Mouse (Mus musculus) stomach, embryonic 15.5 days (tissue): ENCODE data around the gene Rpia. TPM values are rescaled to one million over a fixed set of nuclear protein-coding genes. Genes with fewer than 3 reads are reported as not detected.

Experiments
- ATAC-seq: fragments of 200-750 bp; cut with Nextera tagmentation; 2 replicates; pipeline ENCODE4 v1.8.0; 2017; ENCODE audit warnings: low read depth, moderate number of reproducible peaks, moderate TSS enrichment; ENCODE audit not compliant: insufficient read depth, low FRiP score
- H3K27ac ChIP-seq: fragments of 300-500 bp; sonication (generic); 2 replicates; pipeline ENCODE4 v1.5.1; 2015; ENCODE audit warnings: mild to moderate bottlenecking, inconsistent platforms
- H3K27me3 ChIP-seq: fragments of 300-500 bp; sonication (generic); replicated peaks from 2 replicates; pipeline ENCODE4 v1.6.1; 2015; ENCODE audit warnings: inconsistent platforms
- H3K36me3 ChIP-seq: fragments of 300-500 bp; sonication (generic); 2 replicates; pipeline ENCODE4 v1.6.1; 2015; ENCODE audit warnings: inconsistent platforms
- H3K4me1 ChIP-seq: fragments of 300-500 bp; sonication (generic); 2 replicates; pipeline ENCODE4 v1.6.1; 2015; ENCODE audit warnings: inconsistent platforms
- H3K4me2 ChIP-seq: fragments of 300-500 bp; sonication (generic); 2 replicates; pipeline ENCODE4 v1.6.1; 2015; ENCODE audit warnings: mild to moderate bottlenecking, inconsistent platforms
- H3K4me3 ChIP-seq: fragments of 300-500 bp; sonication (generic); replicated peaks from 2 replicates; pipeline ENCODE4 v1.5.1; 2015; ENCODE audit warnings: inconsistent platforms
- H3K9ac ChIP-seq: fragments of 300-500 bp; sonication (generic); 2 replicates; pipeline ENCODE4 v1.6.1; 2015; ENCODE audit warnings: inconsistent platforms
- H3K9me3 ChIP-seq: fragments of 300-500 bp; sonication (generic); 2 replicates; pipeline ENCODE4 v1.6.1; 2016; ENCODE audit warnings: inconsistent platforms
- WGBS: fragments of 180-500 bp; shearing (Covaris S2); methylation state at CpG from one replicate; pipeline ENCODE4 v1.1.7; 2015; 5-methylcytosine and 5-hydroxymethylcytosine counted together
- polyA plus RNA-seq: library from polyadenylated mRNA; unstranded; fragments of >200 nt; fragmentation: Nextera tagmentation; extraction: Ambion mirVana; gene quantifications from 2 replicates; pipeline ENCODE4 v1.2.1, GENCODE M21; 2015

Gene Rpia
- polyA plus RNA-seq, 1 experiment from 2014 or later = 4.7 TPM

DNA sequence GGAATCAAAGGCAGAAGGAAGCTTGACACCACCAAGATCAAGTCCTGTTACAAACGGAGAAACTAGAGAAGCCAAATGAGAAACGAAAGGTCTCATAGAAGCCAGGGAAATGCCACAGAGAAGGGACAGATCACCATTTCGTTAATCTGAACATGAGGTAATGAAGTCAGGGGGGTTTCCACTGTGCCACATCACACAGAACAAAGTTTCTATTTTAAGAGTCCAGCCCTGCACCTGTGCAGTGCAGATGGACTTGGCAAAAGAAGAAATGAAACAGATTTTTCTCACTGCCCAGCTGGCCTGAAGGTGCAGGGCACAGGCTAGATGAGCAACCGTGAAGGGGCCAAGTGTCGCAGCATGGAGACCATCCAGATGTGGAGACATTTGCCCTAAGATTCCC lies 48.1 kb downstream of the Rpia start:
- Histone ChIP-seq H3K4me1 (no peaks in the 10 kb centered on the region), H3K9ac (no peak overlapping the region), H3K9me3 (no peaks in the 10 kb centered on the region), H3K4me3 (no peak overlapping the region), H3K36me3 (no peaks in the 10 kb centered on the region), H3K4me2 (no peak overlapping the region), H3K27ac (no peak overlapping the region), H3K27me3 (no peaks in the 10 kb centered on the region)
- WGBS = 76% methylated on average over 5 of the region's 5 CpGs
- no peak for ATAC-seq

DNA sequence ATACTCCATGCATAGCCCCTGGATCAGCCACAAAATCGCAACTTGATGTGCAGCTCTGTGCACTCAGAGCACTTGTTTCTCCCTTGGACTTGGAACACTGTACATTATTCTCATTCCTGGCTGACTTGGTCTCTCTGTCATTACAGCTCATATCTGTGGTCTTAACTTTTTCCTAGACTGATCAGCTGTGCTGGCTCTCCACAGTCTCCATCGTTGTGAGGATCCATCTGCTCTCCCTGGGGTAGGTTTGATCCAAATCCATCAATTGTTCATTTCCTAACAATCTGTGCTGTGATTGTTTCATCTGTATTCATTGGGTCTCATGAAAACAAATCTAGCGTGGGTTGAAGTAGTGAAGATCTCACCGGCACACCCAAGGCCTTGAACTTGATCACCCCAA lies 49.2 kb downstream of the Rpia start:
- 84% methylated on average over 4 of the region's 4 CpGs for WGBS
- Histone ChIP-seq H3K9ac (no peak overlapping the region), H3K4me1 (no peaks in the 10 kb centered on the region), H3K4me3 (no peak overlapping the region), H3K36me3 (no peaks in the 10 kb centered on the region), H3K27me3 (no peaks in the 10 kb centered on the region), H3K27ac (no peak overlapping the region), H3K4me2 (no peak overlapping the region), H3K9me3 (no peaks in the 10 kb centered on the region)
- ATAC-seq = no peak

DNA sequence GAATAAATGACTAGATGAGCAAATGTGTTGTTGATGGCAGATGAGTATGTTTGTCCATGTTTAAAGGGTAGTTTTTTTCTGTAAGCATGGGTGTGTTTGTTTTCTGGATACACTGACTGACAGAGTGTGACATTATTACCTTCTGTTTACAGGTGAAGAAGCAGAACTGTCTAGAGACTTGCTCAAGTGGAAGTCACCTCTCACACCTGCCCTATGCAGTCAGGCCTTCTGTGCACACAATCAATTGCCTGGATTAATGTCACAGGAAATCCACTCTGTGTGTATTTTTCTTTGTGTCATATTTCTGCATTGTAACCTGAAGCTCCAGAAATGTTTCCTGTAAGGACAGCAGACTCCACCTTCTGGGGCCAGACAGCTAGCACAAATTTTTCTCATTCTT lies 51.5 kb downstream of the Rpia start:
- Histone ChIP-seq H3K4me3 (no peak overlapping the region), H3K9ac (no peak overlapping the region), H3K4me2 (no peak overlapping the region), H3K36me3 (no peaks in the 10 kb centered on the region), H3K27ac (no peak overlapping the region), H3K9me3 (no peaks in the 10 kb centered on the region), H3K27me3 (no peaks in the 10 kb centered on the region), H3K4me1 (no peaks in the 10 kb centered on the region)
- ATAC-seq = no peak

DNA sequence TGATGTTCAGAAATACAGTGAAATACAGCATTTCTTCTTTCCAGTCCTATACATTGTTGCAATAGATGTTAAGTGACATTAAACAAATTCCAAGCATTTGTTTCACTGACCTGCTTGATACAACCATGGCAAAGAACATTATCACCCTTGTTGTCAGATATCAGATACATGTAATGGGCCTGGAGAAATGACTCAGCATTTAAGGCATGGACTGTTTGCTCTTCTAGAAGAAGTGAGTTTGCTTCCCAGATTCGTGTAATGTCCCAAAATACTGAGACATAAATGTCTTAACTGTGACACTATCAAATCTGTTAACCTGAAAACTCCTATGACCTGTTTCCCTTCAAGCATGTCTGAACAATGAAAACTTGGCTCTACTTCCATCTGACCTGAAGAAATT lies 52.6 kb downstream of the Rpia start:
- ATAC-seq = no peak
- 56% methylated on average over 1 of the region's 1 CpGs for WGBS
- no peak overlapping the region for H3K27ac ChIP-seq
- no peaks in the 10 kb centered on the region for H3K9me3 ChIP-seq
- H3K4me2 ChIP-seq = no peak overlapping the region
- no peaks in the 10 kb centered on the region for H3K36me3 ChIP-seq
- no peaks in the 10 kb centered on the region for H3K27me3 ChIP-seq
- H3K9ac ChIP-seq = no peak overlapping the region
- H3K4me3 ChIP-seq = no peak overlapping the region
- H3K4me1 ChIP-seq = no peaks in the 10 kb centered on the region

DNA sequence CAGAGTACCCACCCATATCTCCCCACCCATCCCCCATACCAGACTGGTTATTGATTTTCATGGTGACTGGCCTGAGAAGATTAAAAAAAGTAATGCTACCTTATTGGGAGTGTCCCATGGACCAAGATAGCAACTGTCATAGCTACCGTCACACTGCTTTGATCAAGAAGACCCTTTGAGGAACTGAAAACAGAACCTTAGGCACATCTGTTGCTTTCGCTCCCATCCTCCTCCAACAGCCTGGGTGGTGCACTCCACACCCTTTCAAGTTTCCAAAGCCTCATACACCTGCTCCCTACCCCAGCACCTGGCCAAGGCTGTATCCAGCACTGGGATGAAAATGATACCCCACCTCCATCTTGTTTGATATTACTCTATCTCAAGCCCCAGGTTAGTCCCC lies 56.5 kb downstream of the Rpia start:
- no peaks in the 10 kb centered on the region for H3K9me3 ChIP-seq
- H3K27me3 ChIP-seq = no peaks in the 10 kb centered on the region
- no peaks in the 10 kb centered on the region for H3K4me1 ChIP-seq
- no peak overlapping the region for H3K4me2 ChIP-seq
- 86% methylated on average over 2 of the region's 2 CpGs for WGBS
- ATAC-seq = no peak
- H3K4me3 ChIP-seq = no peak overlapping the region
- H3K27ac ChIP-seq = no peak overlapping the region
- no peaks in the 10 kb centered on the region for H3K36me3 ChIP-seq
- H3K9ac ChIP-seq = no peak overlapping the region

DNA sequence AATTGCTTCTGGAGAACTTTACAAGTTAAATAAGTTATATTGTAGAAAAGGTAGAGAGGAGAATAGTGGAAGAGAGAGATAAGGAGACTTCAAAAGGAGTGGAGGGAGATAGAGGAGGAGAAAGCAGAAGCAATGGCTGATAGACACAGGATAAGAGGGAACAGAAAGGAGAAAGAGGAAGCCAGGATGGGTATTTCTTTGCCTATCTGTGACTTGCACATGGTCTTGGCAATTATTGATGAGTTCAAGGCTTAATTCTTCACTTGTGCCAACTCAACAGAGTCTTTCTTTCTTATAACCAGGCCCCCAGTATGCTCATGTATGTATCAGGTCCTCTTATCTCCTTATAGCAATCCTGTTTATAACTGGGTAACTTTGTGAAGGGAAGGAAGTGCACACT lies 61.2 kb downstream of the Rpia start:
- no peak overlapping the region for H3K27ac ChIP-seq
- H3K4me2 ChIP-seq = no peak overlapping the region
- no peak overlapping the region for H3K9ac ChIP-seq
- no peak overlapping the region for H3K4me3 ChIP-seq
- no peaks in the 10 kb centered on the region for H3K27me3 ChIP-seq
- H3K9me3 ChIP-seq = no peaks in the 10 kb centered on the region
- H3K36me3 ChIP-seq = no peaks in the 10 kb centered on the region
- ATAC-seq = peak; percentile 86; the same call in 1 of the 2 replicates
- H3K4me1 ChIP-seq = no peaks in the 10 kb centered on the region

DNA sequence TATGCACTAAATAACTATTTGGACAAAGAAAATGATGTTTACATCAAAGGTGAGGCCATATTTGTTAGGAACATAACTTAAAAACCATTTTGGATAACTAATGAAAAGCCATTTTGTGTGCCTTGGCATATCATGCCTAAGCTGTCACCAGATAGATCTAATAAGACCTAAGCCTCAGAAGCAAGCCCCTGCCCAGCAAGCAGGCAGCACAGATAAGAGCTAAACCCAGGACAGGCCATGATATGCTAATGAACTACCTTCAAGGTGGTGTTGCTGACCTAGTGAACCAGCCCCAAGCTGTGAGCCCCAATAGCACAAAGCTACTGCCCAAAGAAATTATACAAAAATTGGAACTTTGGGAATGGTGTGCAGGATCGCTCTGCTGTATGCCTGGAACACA lies 62.9 kb downstream of the Rpia start:
- Histone ChIP-seq H3K4me2 (no peak overlapping the region), H3K36me3 (no peaks in the 10 kb centered on the region), H3K27ac (no peak overlapping the region), H3K9me3 (no peaks in the 10 kb centered on the region), H3K27me3 (no peaks in the 10 kb centered on the region), H3K4me3 (no peak overlapping the region), H3K9ac (no peak overlapping the region), H3K4me1 (no peaks in the 10 kb centered on the region)
- 85% methylated on average over 1 of the region's 1 CpGs for WGBS
- ATAC-seq = peak; percentile 77; the same call in 1 of the 2 replicates

DNA sequence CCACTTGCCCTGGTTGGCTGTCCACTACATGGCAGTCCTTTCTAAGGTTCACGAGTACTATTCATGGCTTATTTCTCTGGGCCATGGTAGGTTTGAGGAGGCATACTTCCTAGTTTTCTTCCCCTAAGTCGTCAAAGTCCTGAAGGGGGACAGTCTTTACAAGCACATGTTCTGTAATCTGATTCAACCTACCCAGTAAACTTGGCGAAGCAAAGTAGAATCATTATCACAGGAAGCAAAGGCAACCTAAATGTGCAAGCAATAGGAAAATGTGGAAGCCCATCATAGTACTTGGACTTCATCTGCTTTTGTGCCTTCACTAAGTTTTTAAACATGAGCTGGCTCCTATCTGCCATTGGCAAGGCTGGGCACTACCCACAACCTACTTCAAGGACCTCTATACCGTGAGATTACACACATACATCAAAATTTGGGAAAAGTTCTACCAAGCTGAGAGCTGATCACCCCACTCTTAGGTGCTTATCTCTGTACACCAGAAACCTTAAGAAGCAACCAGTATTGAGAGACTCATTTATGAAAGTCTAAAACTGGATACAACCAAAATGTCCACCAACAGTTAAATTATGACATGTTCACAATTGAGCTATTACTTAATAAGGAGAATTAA lies 64.8 kb downstream of the Rpia start:
- Histone ChIP-seq H3K4me2 (no peak overlapping the region), H3K27me3 (no peaks in the 10 kb centered on the region), H3K4me1 (no peaks in the 10 kb centered on the region), H3K36me3 (no peaks in the 10 kb centered on the region), H3K9ac (no peak overlapping the region), H3K9me3 (no peaks in the 10 kb centered on the region), H3K4me3 (no peak overlapping the region), H3K27ac (no peak overlapping the region)
- ATAC-seq = peak; percentile 75; the same call in 1 of the 2 replicates
- 71% methylated on average over 4 of the region's 4 CpGs for WGBS

DNA sequence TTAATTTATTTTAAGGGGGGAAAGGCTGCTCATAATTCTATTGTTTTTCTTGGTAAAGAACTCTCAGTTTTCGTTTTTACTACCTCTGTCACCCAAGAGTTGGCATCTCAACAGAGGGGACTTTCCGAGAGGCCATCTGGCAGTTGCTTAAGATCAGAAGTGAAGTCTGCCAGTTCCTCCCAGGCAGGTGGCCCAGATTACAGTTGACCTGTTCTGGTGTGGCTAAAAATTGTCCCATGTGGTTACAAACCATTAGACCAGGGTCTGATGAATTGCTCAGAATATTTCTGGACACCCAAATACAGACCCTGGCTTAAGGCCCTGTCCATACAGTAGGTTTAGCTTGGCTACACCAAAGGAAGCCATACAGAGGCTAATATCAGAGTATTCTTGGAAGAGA lies 66.4 kb downstream of the Rpia start:
- Histone ChIP-seq H3K36me3 (no peaks in the 10 kb centered on the region), H3K9ac (no peak overlapping the region), H3K4me2 (no peak overlapping the region), H3K27me3 (no peaks in the 10 kb centered on the region), H3K27ac (no peak overlapping the region), H3K4me1 (no peaks in the 10 kb centered on the region), H3K9me3 (no peaks in the 10 kb centered on the region), H3K4me3 (no peak overlapping the region)
- WGBS = 58% methylated on average over 2 of the region's 2 CpGs
- no peak for ATAC-seq

DNA sequence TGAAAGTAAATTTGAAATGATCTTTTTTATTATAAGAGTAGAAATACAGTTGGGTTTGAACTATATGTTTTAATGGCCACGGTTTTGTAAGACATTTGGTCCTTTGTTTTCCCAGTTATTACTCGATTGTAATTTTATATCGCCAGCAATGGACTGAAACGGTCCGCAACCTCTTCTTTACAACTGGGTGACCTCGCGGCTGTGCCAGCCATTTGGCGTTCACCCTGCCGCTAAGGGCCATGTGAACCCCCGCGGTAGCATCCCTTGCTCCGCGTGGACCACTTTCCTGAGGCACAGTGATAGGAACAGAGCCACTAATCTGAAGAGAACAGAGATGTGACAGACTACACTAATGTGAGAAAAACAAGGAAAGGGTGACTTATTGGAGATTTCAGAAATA lies 67.3 kb downstream of the Rpia start:
- WGBS = 94% methylated on average over 13 of the region's 13 CpGs
- no peaks in the 10 kb centered on the region for H3K4me1 ChIP-seq
- H3K4me2 ChIP-seq = no peak overlapping the region
- H3K27me3 ChIP-seq = no peaks in the 10 kb centered on the region
- H3K27ac ChIP-seq = no peak overlapping the region
- ATAC-seq = no peak
- H3K36me3 ChIP-seq = no peaks in the 10 kb centered on the region
- H3K4me3 ChIP-seq = no peak overlapping the region
- H3K9ac ChIP-seq = no peak overlapping the region
- H3K9me3 ChIP-seq = no peaks in the 10 kb centered on the region

DNA sequence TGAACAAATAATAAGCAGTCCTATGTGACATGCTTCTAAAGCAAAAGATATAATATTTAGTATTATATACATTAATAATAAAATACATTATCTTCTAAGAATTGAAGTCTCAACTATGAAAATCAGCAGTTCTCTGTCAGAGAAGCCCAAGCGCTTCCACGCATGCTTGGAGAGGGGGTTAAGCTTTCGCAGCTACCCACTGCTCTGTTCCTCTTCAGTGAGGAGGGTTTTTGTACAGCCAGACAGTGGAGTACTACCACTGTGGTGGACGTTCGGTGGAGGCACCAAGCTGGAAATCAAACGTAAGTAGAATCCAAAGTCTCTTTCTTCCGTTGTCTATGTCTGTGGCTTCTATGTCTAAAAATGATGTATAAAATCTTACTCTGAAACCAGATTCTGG lies 69.7 kb downstream of the Rpia start:
- no peaks in the 10 kb centered on the region for H3K4me1 ChIP-seq

DNA sequence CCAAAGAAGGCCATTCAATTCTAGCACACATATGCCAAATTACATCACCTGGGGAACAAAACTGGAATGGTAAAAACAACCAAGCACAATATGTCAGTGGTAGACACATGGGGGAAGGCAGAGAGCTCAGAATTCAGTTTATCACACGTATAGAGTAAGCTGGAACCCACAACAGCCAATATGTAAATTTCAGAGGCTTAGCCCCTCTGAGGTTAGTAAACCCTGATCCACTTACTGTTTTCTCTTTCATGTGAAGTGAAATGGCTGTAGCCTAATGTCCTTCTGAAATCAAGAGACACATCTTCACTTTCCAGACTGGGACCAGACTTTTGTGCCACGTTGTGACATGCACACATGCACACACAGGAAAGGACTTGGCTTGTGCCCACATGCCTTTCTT lies 73.3 kb downstream of the Rpia start:
- H3K36me3 ChIP-seq = no peaks in the 10 kb centered on the region
- no peak overlapping the region for H3K9ac ChIP-seq
- no peak overlapping the region for H3K4me2 ChIP-seq
- 51% methylated on average over 2 of the region's 2 CpGs for WGBS
- no peaks in the 10 kb centered on the region for H3K27me3 ChIP-seq
- no peak overlapping the region for H3K4me3 ChIP-seq
- no peaks in the 10 kb centered on the region for H3K4me1 ChIP-seq
- no peak overlapping the region for H3K27ac ChIP-seq
- no peak for ATAC-seq
- H3K9me3 ChIP-seq = no peaks in the 10 kb centered on the region

More for the DNA sequence above, 69.7 kb downstream of the Rpia start:
- Histone ChIP-seq H3K4me2 (no peak overlapping the region), H3K9me3 (no peaks in the 10 kb centered on the region), H3K27me3 (no peaks in the 10 kb centered on the region), H3K27ac (no peak overlapping the region), H3K36me3 (no peaks in the 10 kb centered on the region), H3K9ac (no peak overlapping the region), H3K4me3 (no peak overlapping the region)
- ATAC-seq = no peak
- WGBS = 91% methylated on average over 7 of the region's 7 CpGs

DNA sequence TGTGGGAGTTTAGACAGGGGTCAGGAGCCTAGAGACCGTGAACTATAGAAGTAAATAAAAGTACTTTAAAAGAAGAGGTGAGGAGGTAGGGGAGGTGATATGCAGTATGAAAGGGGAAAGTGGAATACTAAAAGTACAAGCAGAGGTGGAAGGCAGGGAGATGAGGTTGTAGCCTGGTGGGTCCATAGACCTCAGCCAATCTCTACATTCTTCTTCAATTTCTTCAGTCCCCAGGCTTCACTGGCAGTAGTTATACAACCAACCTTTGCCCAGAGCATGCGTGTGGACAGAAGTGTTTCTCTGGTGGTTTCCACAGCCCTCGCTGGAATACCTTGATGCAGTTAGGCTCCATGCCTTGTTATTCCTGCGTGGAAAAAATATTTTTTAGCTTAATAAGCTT lies 73.9 kb downstream of the Rpia start:
- no peak overlapping the region for H3K4me2 ChIP-seq
- H3K4me1 ChIP-seq = no peaks in the 10 kb centered on the region
- H3K9ac ChIP-seq = no peak overlapping the region
- H3K27me3 ChIP-seq = no peaks in the 10 kb centered on the region
- H3K27ac ChIP-seq = no peak overlapping the region
- no peaks in the 10 kb centered on the region for H3K9me3 ChIP-seq
- no peak for ATAC-seq
- no peaks in the 10 kb centered on the region for H3K36me3 ChIP-seq
- 74% methylated on average over 4 of the region's 4 CpGs for WGBS
- no peak overlapping the region for H3K4me3 ChIP-seq
